Mouse (Mus musculus) yolk sac, embryonic 10.5 days (tissue): ENCODE measurements around the gene Tectb.
"Not testable (repeated sequence)": the region's sequence is repeated elsewhere in the genome, so short reads cannot be mapped to it uniquely, and the experiment has no call there.

Experiments
- DNase-seq: peaks from one replicate; pipeline ENCODE4 v3.0.0-alpha.2; 2017; ENCODE audit warnings: low spot score

Tectb gene

DNA sequence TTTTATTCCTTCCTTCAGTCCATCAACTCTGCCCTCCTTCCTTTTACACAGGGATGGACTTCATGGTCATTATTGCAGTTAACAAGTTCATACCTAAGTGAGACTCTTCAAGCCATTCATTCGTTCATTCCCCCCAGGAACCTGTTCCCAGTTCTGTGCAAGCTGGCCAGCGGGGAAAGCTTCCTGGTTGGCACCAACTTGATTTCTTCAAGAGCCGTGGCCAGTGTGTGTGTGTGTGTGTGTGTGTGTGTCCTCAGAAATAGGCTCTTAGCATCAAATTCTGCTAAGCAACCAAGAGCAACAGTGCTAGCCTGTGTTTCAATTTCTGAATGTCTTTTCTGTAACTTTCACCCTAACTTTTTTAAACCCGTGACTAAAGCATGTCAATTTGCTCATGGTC, 14.6 kb upstream of the Tectb start:
- no peak for DNase-seq

GRCm38 (mm10) chr19:55166741-55167140, 13.8 kb upstream of the Tectb start:
- DNase-seq: no peak

GRCm38 (mm10) chr19:55167741-55168140, 12.8 kb upstream of the Tectb start:
- no peak for DNase-seq

GRCm38 (mm10) chr19:55168360-55168759, 12.2 kb upstream of the Tectb start:
- no peak for DNase-seq

DNA sequence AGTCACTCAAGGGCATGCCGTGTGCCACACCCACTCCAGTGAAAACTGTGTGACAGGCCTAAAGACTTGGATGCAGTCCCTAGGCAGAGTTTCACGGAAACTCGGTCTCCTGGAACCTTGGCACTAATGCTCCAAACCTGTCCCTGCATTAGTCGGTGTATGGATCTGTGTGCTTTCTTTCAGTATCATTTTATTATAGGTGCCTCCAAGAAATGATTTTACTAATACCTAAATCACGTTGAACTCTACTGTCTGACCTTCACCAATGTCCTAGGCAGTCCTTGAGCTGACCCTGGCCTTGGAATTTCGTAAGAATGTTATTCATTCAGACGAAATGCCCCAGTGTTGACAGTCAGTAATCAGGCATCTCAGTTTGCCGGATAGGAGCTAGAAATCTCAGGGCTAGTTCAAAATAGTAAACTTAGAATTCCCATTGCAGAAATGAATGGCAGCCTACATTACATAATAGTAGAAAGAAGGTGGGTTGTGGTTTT, 11.2 kb upstream of the Tectb start:
- not testable (repeated sequence) for DNase-seq

DNA sequence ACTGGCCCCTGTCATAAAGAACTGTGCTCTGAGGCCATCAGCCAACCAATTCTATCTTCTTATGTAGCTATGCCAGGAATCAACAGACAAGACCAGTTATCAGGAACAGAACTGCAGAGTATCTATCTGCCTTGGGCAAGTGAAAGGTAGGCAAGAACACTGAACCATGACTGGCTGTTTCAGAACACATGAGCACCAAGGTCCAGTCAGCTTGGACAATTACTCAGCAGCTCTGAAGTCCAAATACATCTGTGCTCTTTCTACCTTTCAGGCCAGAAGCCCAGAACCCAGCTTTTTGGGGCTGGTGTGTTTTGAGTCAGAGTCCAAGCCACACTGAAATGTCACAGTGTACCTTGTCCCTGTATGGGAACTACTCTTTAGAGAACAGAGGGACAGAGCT, 10.1 kb upstream of the Tectb start:
- DNase-seq: no peak

DNA sequence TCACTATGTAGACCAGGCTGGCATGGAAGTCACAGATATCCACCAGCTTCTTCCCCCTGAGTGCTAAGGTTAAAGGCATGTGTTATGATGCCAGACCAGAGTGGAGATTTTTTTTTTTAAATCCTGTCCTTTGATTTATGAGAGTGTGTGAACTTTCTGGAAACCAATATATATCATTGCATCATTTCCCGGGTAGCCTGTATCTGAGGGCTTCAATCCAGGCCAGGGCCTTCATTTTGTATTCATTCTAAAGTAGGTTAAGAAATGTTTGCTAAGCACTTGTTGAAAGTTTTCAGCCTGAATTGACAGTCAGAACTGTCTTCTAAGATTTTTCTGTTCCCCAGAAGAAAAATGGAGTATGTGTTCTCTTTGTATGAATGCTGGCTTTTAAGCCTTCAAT, 8.9 kb upstream of the Tectb start:
- DNase-seq: no peak

- no peak for DNase-seq
Observed at GRCm38 (mm10) chr19:55177143-55177542, 3.4 kb upstream of the Tectb start.

DNA sequence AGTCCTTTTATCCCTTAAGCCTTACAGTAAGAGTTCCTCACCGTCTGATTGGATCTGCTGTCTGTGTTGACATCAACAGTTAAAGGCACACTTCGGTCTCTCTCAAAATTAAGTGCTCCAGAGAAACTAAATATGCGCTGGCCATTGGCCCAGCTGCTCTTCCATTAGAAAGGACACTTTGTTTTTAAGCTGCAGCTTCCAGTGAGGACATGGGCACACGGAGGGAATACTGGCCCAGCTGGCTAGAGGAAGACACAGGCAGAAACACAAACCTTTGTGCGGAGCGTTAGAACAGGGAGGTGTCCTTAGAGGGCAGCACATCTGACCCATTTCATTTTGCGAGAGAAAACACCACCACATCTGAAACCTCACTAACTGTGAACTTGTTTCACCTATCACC, 3.9 kb downstream of the Tectb start:
- no peak for DNase-seq

DNA sequence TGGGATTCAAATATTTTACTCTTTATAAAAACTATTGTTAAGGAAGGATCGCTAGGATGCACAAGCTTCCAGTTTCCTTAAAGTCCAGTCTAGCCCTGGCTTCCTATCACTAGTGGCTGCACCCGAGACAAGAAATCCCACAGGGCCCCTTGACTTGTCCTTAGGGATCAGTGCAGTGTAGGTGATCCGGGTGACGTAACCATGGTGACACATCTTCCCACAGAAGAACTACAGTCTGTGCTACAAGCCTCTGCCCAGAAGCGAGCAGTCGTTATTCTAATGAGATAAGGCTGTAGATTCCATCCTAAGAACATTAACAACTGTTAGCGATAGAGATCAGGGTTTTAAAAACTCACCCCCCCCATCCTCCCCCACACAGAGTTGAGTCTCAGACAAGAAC, 4.5 kb downstream of the Tectb start:
- DNase-seq: no peak

DNA sequence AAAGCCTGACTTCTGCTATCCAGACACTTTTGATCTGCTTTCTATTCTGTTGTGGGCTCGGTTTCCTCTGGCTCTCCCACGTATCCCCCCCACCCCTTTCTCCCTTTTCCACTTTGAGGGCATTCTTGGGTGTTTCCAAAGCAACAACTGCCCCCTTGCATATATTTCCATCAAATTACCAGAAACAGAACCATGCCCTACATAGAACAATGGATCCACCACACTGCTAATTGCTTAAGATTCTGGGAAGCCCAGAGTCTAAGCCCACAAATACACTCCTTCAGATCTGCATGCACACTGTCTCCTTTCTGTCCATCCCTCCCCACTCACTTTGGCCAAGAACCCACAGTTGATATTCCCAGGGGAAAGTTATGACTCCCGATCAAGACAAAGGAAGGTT, 5.1 kb downstream of the Tectb start:
- DNase-seq: no peak

DNA sequence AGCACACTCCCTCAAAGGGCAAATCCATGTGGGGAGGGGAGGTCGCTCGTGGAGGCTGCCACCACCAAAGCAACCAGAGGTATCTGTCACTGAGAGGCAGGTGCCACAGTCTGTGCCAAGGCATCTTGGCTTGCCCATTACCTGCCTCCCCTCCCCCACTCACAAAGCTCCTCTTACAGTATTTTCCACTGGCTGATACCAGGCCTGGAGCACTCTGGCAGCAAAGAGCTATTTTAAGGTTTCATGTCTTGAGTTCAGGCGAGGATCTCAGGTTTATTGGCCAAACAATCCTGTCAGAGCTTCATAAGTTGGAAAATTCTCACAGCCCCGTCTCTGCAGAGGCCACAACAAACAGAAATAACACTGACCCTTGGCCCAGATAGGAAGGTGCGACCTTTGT, 9.5 kb downstream of the Tectb start:
- DNase-seq: no peak

GRCm38 (mm10) chr19:55191596-55191995, 11.1 kb downstream of the Tectb start:
- DNase-seq: no peak

GRCm38 (mm10) chr19:55192254-55192945, 11.9 kb downstream of the Tectb start:
- DNase-seq: peak; percentile 69

DNA sequence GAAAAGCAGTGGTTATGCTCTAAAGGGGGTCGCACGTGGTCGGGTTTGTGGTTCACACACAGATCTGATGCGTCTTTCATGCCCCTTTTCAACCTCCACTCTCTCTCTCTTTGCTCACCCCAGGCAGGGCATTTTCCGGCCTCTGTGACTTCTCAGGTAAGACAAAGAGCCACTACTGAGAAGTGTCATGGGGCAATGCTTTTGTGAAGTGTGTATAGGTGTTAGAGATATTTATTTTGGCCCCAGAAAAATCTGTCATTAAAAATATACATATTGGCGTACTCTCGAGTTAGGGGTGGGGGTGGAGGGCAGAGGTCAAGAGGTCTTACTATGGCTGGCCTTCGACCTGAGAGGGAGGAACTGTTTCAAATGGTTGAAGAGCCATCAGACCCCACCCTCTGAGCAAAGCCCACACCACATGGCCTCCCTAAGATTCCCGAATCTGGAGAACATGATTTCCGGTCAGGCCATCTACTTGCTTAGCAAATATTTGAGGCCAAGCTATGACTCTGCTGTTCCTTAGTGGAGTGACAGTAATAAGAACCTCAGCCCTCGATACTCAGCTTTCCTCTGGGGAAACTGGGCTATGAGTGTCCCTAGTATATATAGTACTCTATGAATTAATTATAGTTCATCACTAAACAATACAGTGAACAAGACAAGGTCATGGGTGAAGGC, 13.3 kb downstream of the Tectb start:
- peak; percentile 37 for DNase-seq

- no peak for DNase-seq
Observed at GRCm38 (mm10) chr19:55194520-55195170, 14.1 kb downstream of the Tectb start.

GRCm38 (mm10) chr19:55195574-55195973, 15.0 kb downstream of the Tectb start:
- no peak for DNase-seq

GRCm38 (mm10) chr19:55198303-55198702, 17.8 kb downstream of the Tectb start:
- peak; percentile 74 for DNase-seq

DNA sequence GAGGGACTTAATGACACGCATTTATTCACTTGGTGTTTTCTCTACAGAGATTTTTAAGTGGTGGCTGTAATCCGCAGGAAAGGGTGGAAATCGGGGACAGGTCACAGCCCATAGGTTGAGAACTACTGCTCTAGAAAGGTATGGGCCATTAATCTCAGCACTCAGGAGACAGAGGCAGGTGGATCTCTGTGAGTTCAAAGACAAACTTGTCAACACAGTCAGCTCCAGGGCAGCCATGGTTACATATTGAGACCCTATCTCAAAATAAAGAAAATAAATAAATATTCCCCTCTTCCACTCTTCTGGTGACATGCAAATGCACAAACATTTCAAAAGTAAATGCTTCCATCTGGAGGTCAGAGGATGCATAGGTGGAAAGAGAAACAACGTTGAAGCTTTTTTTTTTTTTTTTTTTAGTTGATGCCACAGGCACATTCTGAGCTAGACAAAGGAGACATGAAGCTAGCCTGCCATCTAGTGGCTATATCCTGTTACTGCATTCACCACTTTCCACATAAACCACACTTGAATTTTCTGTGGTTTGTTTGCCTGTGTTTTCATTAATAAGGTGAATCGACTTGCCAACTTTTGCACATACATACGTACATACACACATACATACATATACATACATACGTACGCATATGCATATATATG, 26.1 kb downstream of the Tectb start:
- no peak for DNase-seq

GRCm38 (mm10) chr19:55207205-55207604, 26.7 kb downstream of the Tectb start:
- no peak for DNase-seq

DNA sequence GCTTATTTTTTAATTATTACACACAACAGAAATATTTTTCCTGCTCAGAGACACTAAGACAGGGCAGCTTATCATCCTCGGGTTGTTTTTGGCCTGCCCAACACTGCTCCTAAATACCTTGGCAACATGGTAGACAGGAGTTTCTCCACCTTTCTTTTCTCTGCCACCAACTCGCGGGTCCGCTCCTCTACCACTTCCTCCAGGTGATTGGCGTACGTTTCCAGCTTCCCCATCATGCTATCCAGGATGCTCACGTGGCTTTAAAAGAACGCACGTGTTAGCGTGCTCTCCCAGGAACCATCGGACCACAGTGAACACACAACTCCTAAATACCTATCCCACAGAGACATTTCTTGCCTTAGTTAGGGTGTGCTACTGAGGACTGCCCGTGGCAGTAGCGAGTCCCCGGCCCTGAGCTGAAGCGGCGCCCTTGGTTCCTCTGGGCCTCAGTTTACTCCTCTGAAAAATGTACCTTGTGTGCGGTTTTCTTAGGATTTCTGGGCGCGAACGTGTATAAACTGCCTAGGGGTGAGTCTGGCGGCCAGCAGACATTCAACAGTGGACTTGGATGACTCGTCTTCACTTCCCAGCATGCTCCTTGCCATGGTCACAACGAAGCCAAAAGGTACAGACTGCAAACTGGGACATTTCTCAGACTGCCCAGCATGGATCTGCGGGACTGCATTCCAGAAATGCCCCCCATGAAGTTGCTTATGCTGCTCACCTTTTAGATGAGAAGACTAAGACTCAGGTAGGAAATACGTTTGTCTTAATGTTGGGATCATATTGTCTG, 27.4 kb downstream of the Tectb start:
- no peak for DNase-seq

- DNase-seq: no peak
Observed at GRCm38 (mm10) chr19:55208654-55209053, 28.1 kb downstream of the Tectb start.
